Mouse (Mus musculus) spleen, adult 10 weeks (tissue): ENCODE data around the gene Crtap. TPM values are rescaled to one million over a fixed set of nuclear protein-coding genes. Genes with fewer than 3 reads are reported as not detected.

Source experiments
- polyA plus RNA-seq: library from polyadenylated mRNA; stranded (reverse); fragments of 350-450 nt; fragmentation: Illumina TruSeq; extraction: RNeasy Lipid Tissue Mini Kit (QIAGEN cat#74804); gene quantifications from one replicate; pipeline ENCODE4 v1.2.3, GENCODE M21; 2015; ENCODE audit warnings: low replicate concordance; ENCODE audit not compliant: insufficient read depth

Gene Crtap
- 58.4 TPM for polyA plus RNA-seq

DNA sequence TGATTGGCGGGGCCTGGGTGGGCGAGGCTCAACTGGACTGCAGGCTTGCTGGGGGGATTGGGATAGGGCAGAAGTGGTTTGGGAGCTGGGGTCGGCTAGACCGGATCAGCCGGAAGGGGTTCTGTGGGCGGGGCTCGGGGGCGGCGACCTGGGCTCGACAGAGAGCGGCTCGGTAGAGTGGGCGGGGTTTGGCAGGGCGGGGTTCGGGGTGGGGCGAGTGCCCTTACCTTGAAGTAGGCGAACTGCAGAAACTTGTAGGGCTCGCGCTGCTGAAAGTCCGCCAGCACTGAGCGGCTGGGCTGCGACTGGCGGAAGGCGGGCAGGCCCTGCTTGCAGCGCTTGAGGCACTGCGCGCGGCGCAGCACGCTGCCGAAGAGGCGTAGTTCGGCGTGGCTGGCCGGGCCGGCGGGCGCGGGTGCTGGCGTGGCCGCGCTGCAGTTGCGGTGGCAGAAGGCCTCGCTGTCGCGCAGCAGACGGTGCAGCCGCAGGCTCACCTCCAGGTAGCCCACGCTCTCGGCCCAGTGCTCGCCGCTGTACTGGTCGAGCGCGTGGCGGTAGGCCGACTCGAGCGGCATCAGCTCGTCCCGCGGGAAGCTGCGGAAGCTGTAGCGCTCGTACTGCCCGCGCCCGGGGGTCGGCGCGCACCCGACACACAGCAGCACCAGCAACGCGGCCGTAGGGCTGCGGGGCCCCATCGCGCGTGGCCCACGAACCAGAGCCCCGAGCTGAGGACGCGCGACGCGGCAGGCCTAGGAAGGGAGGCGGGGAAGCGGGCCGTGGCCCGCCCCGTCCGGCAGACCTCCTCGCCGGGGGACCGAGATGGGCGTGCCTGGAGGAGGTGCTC lies at the start of gene Crtap:
Gene Crtap (minus strand): TSS at position 771 of the 844 bp plus-strand sequence.

DNA sequence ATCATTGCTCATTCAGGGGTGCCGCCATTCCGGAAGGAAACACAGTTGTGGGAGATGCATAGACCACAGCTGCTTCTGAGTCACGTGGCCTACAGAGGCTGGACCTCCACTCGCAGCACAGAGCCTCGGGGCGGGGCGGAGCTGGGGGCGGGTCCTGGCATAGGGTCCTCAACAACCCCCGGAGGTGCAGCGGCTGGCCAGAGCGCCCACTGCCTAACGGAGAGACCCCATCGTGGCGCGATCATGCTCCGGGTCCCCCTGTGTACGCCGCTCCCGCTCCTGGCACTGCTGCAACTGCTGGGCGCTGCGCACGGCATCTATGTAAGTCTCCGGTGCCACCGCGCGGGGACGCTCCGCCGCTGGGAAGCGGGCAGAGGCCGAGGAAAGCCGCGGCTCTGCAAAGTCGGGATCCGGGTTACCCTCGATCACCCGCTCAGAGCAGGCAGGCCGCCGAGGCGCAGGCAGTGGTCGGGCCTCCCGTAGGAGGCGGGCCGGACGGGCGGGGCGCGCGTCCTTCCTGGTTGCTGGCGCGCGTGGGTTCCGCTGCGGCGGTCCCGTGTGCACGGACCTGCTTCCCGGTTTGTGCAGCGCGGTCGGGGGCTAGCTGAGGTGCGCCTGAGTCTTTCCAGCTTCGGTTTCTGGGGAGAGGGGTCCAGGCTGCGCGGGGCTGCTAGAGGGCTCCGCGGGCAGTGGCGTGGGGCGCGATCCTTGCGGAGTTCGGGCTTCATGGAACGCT lies 10.6 kb upstream of the Crtap start, which contains the start of the genes Glb1 and Tmppe:
Gene Glb1 (plus strand): TSS at position 128 of the 736 bp plus-strand sequence.
Gene Tmppe (plus strand): TSS at position 157 of the 736 bp plus-strand sequence.

DNA sequence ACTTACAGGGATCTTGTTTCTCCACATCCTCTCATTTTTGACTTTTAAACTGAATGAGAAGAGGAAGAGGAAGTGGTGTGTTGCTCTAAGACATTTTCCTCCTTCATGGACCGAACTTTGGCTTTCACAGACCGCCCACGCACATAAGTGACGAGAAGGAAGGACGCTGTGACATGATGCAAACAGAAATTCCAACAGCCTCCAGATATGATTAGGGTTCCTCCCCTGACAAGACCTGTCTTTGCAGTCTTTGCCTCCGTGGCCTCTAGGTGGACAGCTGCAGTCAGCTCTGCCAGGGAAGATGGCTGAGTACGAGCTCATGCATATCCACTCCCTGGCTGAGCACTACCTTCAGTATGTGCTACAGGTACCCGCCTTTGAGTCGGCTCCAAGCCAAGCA lies 60.6 kb downstream of the Crtap start, which contains the start of gene Bcl2a1c:
Gene Bcl2a1c (plus strand): TSS at position 281 of the 400 bp plus-strand sequence.

Other genes starting within 250 kb of the Crtap start
- gene Bcl2a1c, start 60.5 kb downstream of the Crtap start, polyA plus RNA-seq, result 0.90 TPM
- 22.6 TPM for gene Glb1, start 10.4 kb upstream of the Crtap start, polyA plus RNA-seq
- 7.2 TPM for gene Tmppe, start 10.4 kb upstream of the Crtap start, polyA plus RNA-seq
- gene Ccr4, start 114.2 kb upstream of the Crtap start, polyA plus RNA-seq, result 2.1 TPM
- not detected for gene C130032M10Rik, start 125.0 kb upstream of the Crtap start, polyA plus RNA-seq
- gene Trim71, start 173.7 kb upstream of the Crtap start, polyA plus RNA-seq, result 0.04 TPM
- 42.7 TPM for gene Cnot10, start 249.5 kb upstream of the Crtap start, polyA plus RNA-seq